Mouse (Mus musculus): ENCODE measurements around the gene Npb. TPM values are rescaled to one million over a fixed set of nuclear protein-coding genes. Genes with fewer than 3 reads are reported as not detected.

Gene Npb
- polyA plus RNA-seq, 1 experiment: 1.7 TPM

DNA sequence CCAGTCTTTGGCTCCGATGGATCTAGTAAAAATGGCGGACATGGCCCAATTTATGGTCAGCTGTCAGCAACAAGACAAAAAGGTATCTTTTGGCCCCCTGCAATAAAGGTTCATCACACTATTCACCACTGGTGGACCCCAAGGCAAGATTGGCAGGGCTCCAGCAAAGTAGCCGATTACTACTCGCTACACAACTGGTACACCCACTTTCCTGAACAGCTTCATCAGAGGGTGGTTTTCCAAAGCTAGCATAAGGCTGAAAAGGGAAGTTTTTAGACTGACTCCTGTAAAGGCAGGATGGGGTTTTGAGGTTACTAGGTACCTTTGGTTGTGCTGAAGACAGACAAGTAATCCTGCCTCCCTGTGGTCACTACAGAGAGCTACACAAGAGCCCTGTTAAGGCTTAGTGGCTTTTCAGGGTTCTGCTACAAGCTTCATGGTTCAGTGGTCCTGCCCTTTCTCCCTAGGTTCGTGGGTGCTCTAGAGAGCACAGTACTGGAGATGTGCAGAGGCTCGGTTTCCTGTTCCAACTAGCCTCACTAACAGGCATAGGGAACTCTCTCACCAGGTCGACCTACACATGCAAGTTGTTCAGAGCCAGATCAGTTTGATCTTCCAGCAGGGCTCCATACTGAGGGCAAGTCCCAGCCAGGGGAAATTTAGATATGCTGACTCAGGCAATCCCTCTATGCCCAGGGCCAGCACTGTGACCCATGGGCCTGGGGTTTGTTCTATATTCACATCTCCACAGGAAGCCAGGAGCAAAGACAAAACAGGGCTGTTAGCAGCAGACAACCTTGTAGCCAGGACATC, 30.9 kb upstream of the Npb start:
- TF ChIP-seq GATA1 (IDR thresholded peaks at IDR 0.05; ENCODE audit: low read length): no peak

DNA sequence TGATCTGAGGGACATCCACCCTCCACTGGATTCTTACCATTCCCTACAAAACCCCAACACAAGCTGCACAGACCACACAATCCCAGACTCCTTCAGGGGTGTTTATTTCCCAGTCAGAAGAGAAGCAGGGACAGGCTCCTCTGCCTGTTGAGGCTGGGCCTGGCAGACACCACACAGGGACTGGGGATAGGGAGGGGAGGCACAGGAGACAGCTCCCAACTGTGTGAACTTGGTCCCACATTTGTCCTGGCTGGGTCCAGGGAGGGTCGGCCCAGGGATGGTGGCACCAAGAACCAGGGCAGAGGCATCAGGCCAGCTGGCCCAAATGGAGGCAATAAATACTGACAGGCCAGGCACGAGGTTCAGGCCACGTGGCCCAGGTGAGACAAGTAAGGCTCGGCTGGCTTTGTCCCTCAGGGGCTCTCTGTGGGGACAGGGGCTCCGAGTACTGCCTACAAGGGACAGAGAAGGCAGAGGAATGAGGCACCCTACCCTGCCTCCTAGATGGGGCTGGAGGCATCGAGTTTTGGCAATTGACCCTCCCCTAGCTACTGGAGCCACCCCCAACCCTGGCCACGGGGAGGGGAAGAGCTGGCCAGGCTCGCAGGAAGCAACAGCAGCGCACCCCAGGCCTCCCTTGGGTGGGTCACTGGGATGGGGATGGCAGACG, 30.1 kb upstream of the Npb start:
- TF ChIP-seq GATA1 (IDR thresholded peaks at IDR 0.05; ENCODE audit: low read length): no peak

DNA sequence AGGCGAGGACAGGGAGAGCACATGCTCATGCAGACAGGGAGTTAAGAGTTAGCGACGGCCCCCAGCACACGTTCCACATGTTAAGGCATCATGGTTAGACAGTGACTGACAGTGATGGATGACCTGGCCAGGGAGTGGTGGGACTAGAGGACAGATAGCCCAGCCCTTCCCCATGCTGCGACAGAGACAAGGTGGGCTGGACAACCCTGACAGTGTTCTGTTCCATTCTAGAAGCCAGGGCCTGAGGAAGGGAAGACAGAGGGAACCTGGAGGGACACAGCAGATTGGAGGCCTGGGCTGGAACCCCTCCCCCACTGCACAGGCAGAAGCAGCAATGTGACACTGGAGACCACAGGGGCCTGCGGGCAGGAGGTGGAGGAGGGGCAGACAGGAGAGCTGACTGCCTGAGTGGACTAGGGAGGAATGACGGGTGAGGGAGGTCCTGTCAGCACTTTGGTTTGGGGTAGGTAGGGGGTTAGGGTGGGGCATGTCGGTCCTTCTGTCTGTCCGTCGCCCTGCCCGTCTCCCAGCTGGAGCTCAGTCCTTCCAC, 29.5 kb upstream of the Npb start:
- TF ChIP-seq GATA1 (IDR thresholded peaks at IDR 0.05; ENCODE audit: low read length): no peak

DNA sequence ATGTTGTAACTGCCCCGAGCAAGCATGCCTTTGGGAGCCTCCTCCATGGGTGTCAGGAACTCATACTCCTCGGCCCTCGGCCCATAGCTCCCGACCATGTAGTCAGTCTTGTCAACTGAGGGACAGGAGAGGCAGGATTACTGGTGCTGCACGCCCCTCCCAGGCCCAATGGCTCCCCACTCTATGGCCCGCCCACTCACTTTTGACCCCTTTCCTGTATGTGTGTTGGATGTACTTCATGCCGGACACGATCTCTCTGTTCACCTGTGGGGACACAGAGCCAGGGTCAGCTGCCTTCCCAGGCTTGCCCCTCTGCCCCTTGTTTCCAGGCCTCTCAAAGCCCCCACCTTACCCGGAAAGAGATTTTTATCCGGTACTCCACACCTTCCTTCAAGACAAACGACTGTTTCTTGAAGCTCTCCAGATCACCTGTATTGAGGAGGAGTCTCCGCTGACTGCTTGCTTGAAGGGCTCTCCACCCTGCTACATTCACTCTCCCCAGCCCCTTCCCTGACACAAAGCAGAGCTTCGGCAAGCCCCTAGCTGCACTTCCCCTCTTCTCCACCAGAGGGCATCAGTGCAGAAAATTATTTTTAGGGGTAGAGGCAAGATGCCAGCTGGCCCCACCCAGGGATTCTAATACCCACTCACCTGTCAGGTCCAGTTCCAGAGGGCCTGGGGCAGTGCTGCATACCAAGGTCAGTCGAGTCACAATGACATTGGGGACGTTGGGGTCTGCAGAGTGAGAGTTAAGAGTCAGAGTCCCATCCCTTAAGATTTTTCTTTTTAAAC, 28.8 kb upstream of the Npb start:
- TF ChIP-seq GATA1 (IDR thresholded peaks at IDR 0.05; ENCODE audit: low read length): no peak

- no peak for TF ChIP-seq GATA1 (IDR thresholded peaks at IDR 0.05; ENCODE audit: low read length)
Measured at GRCm38 (mm10) chr11:120580190-120580589, 28.1 kb upstream of the Npb start.

DNA sequence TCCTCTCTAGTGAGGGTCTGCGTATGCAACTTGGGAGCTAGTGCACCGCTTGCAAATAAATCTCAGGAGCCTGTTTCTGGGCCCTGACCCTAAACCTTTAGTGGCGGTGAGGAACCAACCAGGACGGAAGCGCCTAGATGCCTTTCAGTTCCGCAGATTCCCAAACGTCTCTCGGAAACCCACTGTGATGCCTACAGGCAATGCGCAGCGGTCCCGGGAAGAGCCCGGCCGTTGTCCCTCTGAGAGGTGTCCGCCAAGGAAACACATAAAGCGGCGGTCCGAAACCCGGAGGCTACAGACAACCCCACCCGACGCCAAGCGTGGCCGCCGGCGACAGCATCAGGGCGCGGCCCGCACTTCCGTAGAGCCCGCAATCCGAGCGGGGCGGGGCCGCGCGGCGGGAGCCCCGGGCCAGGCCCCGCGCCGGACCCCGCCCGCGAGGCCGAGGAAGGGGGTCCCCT, 27.4 kb upstream of the Npb start:
- TF ChIP-seq GATA1 (IDR thresholded peaks at IDR 0.05; ENCODE audit: low read length): no peak

GRCm38 (mm10) chr11:120581490-120582267, 26.6 kb upstream of the Npb start, which contains the start of gene Arhgdia:
Arhgdia (minus strand) TSS chr11:120581624.
- no peak for TF ChIP-seq GATA1 (IDR thresholded peaks at IDR 0.05; ENCODE audit: low read length)

DNA sequence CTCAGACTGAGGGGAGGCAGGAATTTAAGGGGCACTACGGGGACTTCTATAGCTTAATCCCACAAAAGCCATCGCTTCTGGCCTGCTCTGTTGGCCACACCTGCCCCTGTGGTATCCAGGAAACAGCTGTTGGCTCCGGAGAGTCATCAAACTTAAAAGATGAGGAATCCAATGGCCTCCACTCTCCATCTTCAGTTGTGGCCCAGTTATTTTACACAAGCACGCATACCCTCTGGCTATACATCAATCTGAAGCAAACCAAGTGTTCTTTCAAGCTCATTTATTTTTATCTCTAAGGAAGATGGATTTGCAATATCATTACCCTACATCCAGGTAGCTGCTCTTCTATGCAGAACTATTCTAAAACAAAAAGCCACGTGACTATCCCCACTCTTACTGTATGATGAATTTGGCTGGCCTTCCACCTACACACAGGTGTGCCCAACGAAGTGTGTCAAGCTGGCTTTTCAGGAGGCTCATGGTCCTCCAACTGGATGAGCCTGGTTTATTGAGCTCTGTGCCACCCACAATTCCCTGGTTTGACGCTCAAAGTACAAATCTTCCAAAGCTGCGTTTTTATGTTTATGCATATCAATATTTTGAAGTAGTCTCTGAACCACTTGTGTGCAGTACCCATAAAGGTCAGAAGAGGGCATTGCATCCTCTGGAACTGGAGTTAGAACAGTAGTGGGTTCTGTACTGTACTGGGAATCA, 25.9 kb upstream of the Npb start:
- no peak for TF ChIP-seq GATA1 (IDR thresholded peaks at IDR 0.05; ENCODE audit: low read length)

DNA sequence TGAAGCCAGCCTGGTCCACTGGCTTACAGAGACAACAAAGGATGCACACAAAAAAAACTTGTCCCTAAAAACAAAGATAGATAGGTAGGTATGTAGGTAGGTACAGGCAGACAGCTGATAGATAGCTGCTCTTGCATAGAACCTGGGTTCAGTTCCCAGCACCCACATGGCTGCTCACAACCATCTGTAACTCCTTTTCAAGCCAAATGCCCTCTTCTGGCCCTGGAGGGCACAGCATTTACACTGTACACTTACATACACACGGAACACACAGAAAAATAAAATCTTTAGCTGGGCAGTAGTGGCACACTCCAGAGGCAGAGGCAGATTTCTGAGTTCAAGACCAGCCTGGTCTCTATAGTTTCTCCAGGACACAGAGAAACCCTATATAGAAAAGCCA, 24.3 kb upstream of the Npb start:
- no peak for TF ChIP-seq GATA1 (IDR thresholded peaks at IDR 0.05; ENCODE audit: low read length)

- peak; percentile 35 for TF ChIP-seq GATA1 (IDR thresholded peaks at IDR 0.05; ENCODE audit: low read length)
Measured at GRCm38 (mm10) chr11:120588531-120588930, 19.7 kb upstream of the Npb start.

- TF ChIP-seq GATA1 (IDR thresholded peaks at IDR 0.05; ENCODE audit: low read length): no peak
Measured at GRCm38 (mm10) chr11:120597240-120598235, 10.7 kb upstream of the Npb start.

DNA sequence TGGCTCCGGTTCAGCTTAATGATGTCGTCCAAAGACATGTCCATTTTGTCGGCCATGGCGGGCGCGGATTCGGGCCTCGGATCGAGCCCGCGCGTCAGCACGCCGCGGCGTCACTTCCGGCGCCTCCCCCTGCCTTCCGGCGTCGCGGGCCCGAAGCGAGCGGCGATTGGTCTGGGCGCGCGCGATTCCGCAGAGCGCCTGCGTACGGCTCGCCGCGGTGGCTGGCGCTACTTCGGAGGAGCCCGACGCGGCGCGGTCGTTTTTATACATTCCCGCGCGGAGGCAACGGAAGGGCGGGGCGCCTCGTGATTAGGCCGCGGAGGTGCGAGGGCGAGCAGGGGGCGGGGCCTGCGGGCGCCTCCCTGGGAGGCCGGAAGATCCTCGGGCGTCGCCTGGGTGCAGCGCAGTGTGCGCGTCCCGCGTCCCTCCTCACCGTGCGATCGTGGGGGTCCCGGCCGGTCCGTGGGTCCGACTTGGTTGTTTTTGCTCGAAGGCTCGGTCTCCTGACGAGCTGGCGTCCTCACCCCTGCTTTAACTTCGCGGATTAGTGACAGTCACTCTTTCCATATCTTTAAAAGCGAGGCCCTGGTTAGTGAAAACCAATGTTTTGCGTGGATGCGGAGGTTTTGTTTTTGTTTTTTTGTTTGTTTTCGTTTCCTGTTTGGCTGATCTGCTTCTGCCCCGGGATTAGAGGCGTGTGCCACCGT, 9.8 kb upstream of the Npb start, which contains the start of the genes Alyref and Anapc11:
Gene Alyref (minus strand): TSS at position 83 of the 707 bp plus-strand sequence.
Gene Anapc11 (plus strand): TSS at position 139 of the 707 bp plus-strand sequence.
- no peak for TF ChIP-seq GATA1 (IDR thresholded peaks at IDR 0.05; ENCODE audit: low read length)
